Comparison of ENCODE assay signal across 17 mouse cellular contexts in genomic region chr15:36691002-36691652, GRCm38 (mm10).
DNase-seq lines count a peak whose midpoint lies in the region; ATAC-seq and TF ChIP-seq lines count a peak whose summit lies in the region.
"Had no signal": no experiment of that assay in that cellular context is flagged by ENCODE, and none has a peak within 500 bp of the region (broad histone marks: within the 10 kb centered on the region; RNA-seq: fewer than 3 reads in every experiment).

No protein-coding gene starts in this region.

- no peaks in the 10 kb centered on the region for H3K9me3 ChIP-seq in hindbrain, embryonic 12.5 days (replicated peaks)
- no peaks in the 10 kb centered on the region for H3K9me3 ChIP-seq in hindbrain, postnatal 0 days (ENCODE audit: low read length)
- H3K9me3 ChIP-seq in forebrain, embryonic 12.5 days = no peaks in the 10 kb centered on the region
- H3K9me3 ChIP-seq: heart, embryonic 12.5 days; kidney, embryonic 15.5 days; stomach, embryonic 15.5 days had no signal

- 61% methylated on average over 15 of the region's 15 CpGs for WGBS in hindbrain, embryonic 12.5 days
- WGBS in hindbrain, postnatal 0 days = 46% methylated on average over 15 of the region's 15 CpGs
- WGBS in forebrain, embryonic 12.5 days = 51% methylated on average over 15 of the region's 15 CpGs

- TF ChIP-seq CTCF in hindbrain, postnatal 0 days (IDR thresholded peaks at IDR 0.05; ENCODE audit: low read depth) = no peak

- no peak overlapping the region for H3K9ac ChIP-seq in hindbrain, embryonic 12.5 days
- no peak overlapping the region for H3K9ac ChIP-seq in hindbrain, postnatal 0 days (replicated peaks; ENCODE audit: low read length)
- no peak overlapping the region for H3K9ac ChIP-seq in forebrain, embryonic 12.5 days
- H3K9ac ChIP-seq: heart, embryonic 12.5 days; kidney, embryonic 15.5 days; lung, embryonic 14.5 days; stomach, embryonic 15.5 days had no signal

- peak overlapping the region; percentile 26 for H3K4me2 ChIP-seq in hindbrain, embryonic 12.5 days (replicated peaks)
- no peak overlapping the region for H3K4me2 ChIP-seq in hindbrain, postnatal 0 days (ENCODE audit: low read depth, low read length)
- peak overlapping the region; percentile 27 for H3K4me2 ChIP-seq in forebrain, embryonic 12.5 days
- H3K4me2 ChIP-seq: heart, embryonic 12.5 days; kidney, embryonic 15.5 days; lung, embryonic 14.5 days; stomach, embryonic 15.5 days had no signal

- no peak overlapping the region for H3K4me3 ChIP-seq in hindbrain, embryonic 12.5 days
- no peak overlapping the region for H3K4me3 ChIP-seq in hindbrain, postnatal 0 days (ENCODE audit: low read length)
- no peak overlapping the region for H3K4me3 ChIP-seq in forebrain, embryonic 12.5 days (replicated peaks)
- H3K4me3 ChIP-seq: gastrocnemius, adult 2 months; heart, embryonic 12.5 days; kidney, embryonic 15.5 days; layer of hippocampus, adult 2 months; stomach, embryonic 15.5 days had no signal

- peak; percentile 55; the same call in 1 of the 2 replicates for ATAC-seq in hindbrain, embryonic 12.5 days (ENCODE audit: low FRiP score)
- no peak for ATAC-seq in hindbrain, postnatal 0 days
- no peak for ATAC-seq in forebrain, embryonic 12.5 days (ENCODE audit: low FRiP score)
- peak; percentile 53 for ATAC-seq in megakaryocyte, adult 5-6 weeks (ENCODE audit: poor library complexity, severe bottlenecking)
- ATAC-seq in monocyte, adult 5-6 weeks (replicated peaks; ENCODE audit: insufficient number of reproducible peaks, low FRiP score, low TSS enrichment, poor library complexity, severe bottlenecking) = peak; percentile 49; the same call in 1 of the 2 replicates

- 0 out of 2 replicates have a peak, but pooled peaks cover 8% of the 10 kb centered on the region for H3K4me1 ChIP-seq in hindbrain, embryonic 12.5 days
- peaks cover 6% of the 10 kb centered on the region; the same call in 1 of the 2 replicates for H3K4me1 ChIP-seq in hindbrain, postnatal 0 days (ENCODE audit: insufficient read depth, low read length)
- H3K4me1 ChIP-seq in forebrain, embryonic 12.5 days = no peaks in the 10 kb centered on the region
- H3K4me1 ChIP-seq: stomach, embryonic 15.5 days had no signal

- no peak overlapping the region for H3K27ac ChIP-seq in hindbrain, embryonic 12.5 days
- H3K27ac ChIP-seq in hindbrain, postnatal 0 days = no peak overlapping the region
- H3K27ac ChIP-seq in forebrain, embryonic 12.5 days = no peak overlapping the region
- H3K27ac ChIP-seq: gastrocnemius, adult 2 months; kidney, embryonic 15.5 days; layer of hippocampus, adult 2 months; stomach, embryonic 15.5 days had no signal

- DNase-seq in hindbrain, postnatal 0 days (ENCODE audit: low spot score) = no peak
- no peak for DNase-seq in B cell, adult 2 months
- no peak for DNase-seq in kidney, postnatal 14 days
- DNase-seq in layer of hippocampus, adult 9-11 months = no peak
- DNase-seq: cerebellum, adult 11-12 months; gastrocnemius, adult 2 months; liver; lung, embryonic 14.5 days; thymus, postnatal 4 days had no signal

- no peaks in the 10 kb centered on the region for H3K36me3 ChIP-seq in hindbrain, embryonic 12.5 days
- H3K36me3 ChIP-seq in hindbrain, postnatal 0 days (ENCODE audit: insufficient read depth, low read length) = no peaks in the 10 kb centered on the region
- H3K36me3 ChIP-seq in forebrain, embryonic 12.5 days (replicated peaks) = no peaks in the 10 kb centered on the region
- H3K36me3 ChIP-seq: heart, embryonic 12.5 days; kidney, embryonic 15.5 days; stomach, embryonic 15.5 days had no signal

- no peaks in the 10 kb centered on the region for H3K27me3 ChIP-seq in hindbrain, embryonic 12.5 days
- no peaks in the 10 kb centered on the region for H3K27me3 ChIP-seq in hindbrain, postnatal 0 days (ENCODE audit: insufficient read depth, low read length)
- peaks cover 6% of the 10 kb centered on the region; the same call in 1 of the 2 replicates for H3K27me3 ChIP-seq in forebrain, embryonic 12.5 days
- H3K27me3 ChIP-seq: heart, embryonic 12.5 days; stomach, embryonic 15.5 days had no signal

Comparison
In these comparisons a context has a peak if more than half of its experiments do, and no peak if none do; other contexts are left out.
1. ATAC-seq: peak in hindbrain, embryonic 12.5 days (single experiment), megakaryocyte, adult 5-6 weeks (single experiment) and monocyte, adult 5-6 weeks (single experiment); none in hindbrain, postnatal 0 days (single experiment) and forebrain, embryonic 12.5 days (single experiment).